Mouse (Mus musculus): ENCODE measurements around the gene Spc24. TPM values are rescaled to one million over a fixed set of nuclear protein-coding genes. Genes with fewer than 3 reads are reported as not detected.

Spc24 gene
- total RNA-seq, 2 experiments from 2014 or later: 3.2 to 3.6 TPM

DNA sequence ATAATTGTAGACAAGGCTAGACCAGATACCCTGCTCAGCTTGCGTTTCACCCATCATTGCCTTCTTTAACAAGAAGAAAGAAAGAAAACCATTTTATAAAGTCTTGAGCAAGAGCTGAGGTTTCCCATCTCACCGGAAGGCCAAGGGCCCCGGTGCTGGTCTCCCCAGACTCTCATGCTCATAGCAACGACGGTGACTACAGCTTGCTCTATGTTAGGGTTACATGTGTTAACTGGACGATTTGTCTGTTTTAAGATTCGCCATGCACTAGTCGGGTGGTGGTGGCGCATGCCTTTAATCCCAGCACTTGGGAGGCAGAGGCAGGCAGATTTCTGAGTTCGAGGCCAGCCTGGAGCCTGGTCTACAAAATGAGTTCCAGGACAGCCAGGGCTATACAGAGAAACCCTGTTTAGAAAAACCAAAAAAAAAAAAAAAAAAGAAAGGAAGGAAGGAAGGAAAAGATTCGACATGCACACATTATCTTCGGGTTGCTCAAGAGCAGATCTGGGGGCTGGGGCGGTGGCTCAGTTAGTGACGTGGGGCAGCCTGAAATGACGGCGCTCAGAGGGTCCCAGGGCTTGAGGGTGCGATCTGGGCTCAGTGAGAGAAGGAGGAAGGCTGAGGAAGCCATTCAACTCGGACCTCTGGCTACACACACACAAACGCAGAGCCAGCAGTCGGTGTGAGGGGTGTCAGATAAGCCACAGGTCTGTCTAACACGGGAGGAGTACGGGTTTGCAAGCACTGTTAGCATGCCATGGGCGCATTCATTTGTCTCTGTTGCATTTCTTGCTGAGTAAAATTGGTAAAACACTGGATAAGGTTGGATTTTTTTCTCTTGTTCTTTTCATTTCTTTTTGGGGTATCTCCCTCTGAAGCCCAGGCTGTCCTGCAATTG lies 34.6 kb downstream of the Spc24 start:
- intact Hi-C loops (cut with DNase I; ENCODE audit: low total_unique reads): no loop called here
- DNase-seq: no peak

DNA sequence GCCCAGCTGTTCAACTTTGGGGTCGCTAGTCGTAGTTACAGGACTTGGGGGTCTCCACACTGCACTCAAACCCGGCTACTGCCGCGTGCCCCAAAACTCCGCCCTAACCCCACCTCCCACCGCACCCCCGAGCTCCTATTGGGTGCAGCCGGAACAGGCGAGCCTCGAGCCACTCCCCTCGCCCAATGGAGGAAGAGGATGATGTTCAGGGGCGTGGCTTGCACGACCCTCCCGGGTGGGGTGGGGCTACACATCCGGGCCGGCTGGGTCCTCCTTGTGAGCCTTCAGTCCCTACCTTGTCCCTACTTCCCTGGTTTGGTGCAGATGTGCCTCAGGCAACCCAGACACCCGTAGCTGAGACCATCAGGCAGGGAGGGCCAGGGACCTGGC lies 36.0 kb downstream of the Spc24 start:
- DNase-seq: peak; percentile 94
- intact Hi-C loops (cut with DNase I; ENCODE audit: low total_unique reads): no loop called here

DNA sequence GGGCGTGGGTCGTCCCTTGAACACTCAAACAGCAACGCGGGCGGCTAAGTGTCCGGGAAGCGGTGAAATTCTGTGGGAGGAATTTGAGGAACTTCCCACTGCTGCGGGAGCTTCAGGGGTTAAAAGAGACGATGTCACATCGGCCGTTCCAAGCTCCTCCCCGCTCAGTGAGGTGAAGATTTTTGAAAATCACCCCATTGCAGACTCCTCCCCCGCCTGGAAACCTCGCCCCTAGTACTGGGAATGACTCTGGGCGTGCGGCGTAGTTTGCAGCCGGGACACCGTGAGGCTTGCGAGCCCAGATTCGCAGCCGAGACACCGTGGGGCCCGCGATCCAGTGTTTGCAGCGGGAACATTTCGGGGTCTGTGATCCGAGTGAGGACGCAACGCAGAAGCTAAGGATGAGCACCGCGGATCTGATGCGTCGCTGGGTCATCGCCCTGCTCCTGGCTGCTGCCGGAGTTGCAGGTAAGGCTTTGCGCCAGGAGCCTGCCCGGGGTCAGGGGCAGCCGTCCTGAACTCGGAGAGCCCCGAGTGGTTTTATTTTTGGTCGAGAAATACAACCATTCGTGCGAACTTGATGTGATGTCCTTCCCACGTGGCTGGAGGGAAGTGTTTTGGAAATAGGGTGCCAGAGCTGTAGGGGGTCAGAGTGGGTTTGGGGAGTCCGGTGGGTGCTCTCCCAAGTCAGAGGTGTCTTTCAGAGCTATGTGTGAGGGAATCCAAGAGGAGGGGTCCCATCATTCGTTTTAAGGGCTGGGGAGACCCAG lies 36.5 kb downstream of the Spc24 start, which contains the start of gene Ldlr:
Ldlr (plus strand) TSS at position 107 of the 770 bp plus-strand sequence.
- peak; percentile 89 for DNase-seq
- intact Hi-C loops (cut with DNase I; ENCODE audit: low total_unique reads): no loop called here

DNA sequence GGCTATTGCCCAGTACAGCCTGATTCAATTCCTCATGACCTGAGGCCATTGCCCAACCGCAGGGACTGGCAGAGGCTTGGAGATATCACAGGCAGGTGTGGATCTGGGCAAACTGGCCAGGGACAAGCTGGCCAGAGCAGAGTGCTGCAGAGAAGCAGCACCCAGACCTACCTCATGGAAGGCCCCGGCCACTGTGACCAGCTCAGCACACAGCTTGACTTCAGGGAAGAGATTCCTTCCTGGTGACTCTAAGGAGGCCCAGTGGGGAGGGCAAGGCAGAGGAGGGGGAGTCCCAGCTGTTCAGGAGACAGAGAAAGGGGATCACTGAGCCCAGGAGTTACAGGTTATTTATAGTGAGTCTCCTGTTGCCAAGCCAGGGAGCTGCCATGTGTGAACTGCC lies 39.1 kb downstream of the Spc24 start:
- DNase-seq: no peak

DNA sequence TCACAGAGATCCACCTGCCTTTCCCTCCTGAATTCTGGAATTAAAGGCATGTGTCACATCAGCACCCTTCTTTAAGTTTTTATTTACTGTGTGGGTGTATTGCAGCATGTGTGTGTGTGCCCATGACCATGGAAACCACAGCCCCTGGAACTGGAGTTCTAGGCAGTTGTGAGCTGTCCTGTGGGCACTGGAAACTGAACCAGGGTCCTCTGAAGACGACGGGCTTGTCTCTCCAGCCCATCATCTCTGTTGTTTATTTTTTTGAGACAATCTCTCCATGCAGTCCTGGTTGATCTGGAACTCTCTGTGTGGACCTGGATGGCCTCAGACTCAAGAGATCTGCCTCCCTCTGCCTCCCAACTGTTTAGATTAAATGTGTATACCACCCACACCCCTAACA lies 43.1 kb downstream of the Spc24 start:
- intact Hi-C loops (cut with DNase I; ENCODE audit: low total_unique reads): no loop called here
- DNase-seq: no peak

More for the DNA sequence above, 39.1 kb downstream of the Spc24 start:
- intact Hi-C loops (cut with DNase I; ENCODE audit: low total_unique reads): no loop called here

DNA sequence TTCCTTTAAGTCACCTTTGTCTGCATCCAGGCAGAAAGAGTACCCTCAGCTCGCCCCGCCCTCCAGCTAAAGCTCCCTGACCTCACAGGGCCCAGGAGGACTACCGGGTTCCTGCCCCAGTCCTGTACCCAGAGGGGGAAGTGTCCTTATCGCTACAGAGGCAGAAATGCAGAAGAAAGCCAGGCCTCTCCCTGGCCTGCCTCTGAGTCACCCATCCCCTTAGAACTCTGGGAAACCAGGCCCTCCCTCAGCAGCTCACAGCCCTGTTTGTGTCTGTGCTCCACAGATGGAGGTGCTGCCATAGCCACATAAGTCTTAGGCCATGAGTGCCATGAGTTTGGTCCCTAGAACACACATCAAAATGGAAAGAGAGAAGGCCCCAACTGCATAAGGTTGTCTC lies 44.8 kb downstream of the Spc24 start:
- no peak for DNase-seq
- intact Hi-C loops (cut with DNase I; ENCODE audit: low total_unique reads): no loop called here

DNA sequence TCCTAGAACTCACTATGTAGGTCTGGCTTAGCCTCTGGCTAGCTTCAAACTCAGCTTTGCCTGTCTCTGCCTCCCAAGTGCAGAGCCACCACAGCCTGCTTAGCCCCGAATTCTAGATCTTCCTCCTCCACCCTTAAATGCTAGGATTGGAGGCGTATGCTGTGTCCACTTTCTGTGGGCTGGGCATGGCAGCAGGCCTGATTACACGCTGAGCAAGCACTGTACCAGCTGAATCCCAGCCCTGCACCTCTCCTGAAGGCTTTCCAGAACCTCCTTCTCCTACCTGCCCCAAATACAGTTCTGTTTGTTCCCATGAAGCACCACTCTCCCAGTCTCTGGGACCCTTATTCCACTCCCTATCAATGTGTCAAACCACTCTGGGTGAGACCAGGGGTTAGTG lies 50.8 kb downstream of the Spc24 start:
- DNase-seq: no peak
- intact Hi-C loops (cut with DNase I; ENCODE audit: low total_unique reads): no loop called here

DNA sequence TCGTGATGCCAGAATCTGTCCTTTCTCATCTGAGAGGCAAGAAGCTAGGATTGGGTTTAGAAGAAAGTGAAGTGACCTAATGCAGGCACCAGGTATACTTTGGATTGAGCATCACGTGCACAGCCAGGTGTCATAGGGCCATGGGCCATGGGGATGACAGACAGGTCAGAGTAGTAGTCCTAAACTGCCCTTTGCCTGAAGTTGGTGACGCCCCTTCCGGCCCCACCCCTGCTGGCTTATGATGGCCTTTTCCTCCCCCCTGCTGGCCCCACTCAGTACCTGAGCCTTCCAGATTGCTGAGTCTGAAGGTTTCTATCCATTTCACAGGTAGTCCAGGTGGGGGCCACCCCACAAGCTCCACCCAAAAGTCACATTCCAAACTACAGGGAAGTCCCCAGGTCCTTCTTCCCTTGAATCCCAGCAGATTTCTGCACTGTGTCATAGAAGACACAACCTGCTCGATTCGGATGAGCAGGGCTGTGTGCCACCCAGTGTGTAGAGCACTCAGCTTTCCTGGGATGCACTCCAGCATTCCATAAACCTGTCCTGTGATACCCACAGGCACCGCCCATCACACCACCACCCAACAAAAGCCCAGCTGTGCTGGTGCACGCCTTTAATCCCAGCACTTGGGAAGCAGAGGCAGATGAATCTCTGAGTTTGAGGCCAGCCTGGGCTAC lies 53.4 kb downstream of the Spc24 start:
- intact Hi-C loops (cut with DNase I; ENCODE audit: low total_unique reads): no loop called here
- no peak for DNase-seq

DNA sequence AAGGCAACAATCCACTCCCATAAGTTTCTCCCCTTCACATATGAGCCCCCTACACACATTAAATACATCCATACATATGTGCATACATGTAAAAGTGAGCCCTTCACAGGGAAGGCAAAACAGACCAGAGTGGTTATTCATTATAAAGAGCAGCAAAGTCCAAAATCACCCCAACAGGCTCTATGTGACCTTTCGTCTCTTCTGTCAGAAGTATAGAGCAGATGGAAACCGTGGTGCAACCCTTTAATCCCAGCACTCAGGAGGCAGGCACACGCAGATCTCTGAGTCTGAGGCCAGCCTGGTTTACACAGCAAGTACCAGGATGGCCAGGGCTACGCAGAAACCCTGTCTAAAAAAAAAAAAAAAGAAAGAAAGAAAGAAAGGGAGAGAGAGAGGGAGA lies 54.0 kb downstream of the Spc24 start:
- DNase-seq: no peak
- intact Hi-C loops (cut with DNase I; ENCODE audit: low total_unique reads): no loop called here

Small RNA genes within 50 kb of the gene (microRNA-seq; reads per million reads assigned to microRNA genes)
- gene Mir7083: 3.5 to 6.4 reads per million in 2 experiments

Other genes with a start within 250 kb of the Spc24 start
- gene AB124611, start 234.1 kb downstream of the Spc24 start, total RNA-seq (2021): 1 to 10 TPM; 1.0 to 1.5 TPM
- 10 to 100 TPM; 62.8 to 68.0 TPM for gene Carm1, start 213.4 kb downstream of the Spc24 start, total RNA-seq (2021)
- gene Timm29, start 167.6 kb downstream of the Spc24 start, total RNA-seq (2021): 10 to 100 TPM; 41.4 to 44.5 TPM
- gene Yipf2, start 167.5 kb downstream of the Spc24 start, total RNA-seq (2021): 1 to 10 TPM; 4.6 to 5.8 TPM
- 10 to 100 TPM; 42.5 to 49.8 TPM for gene Smarca4, start 144.1 kb downstream of the Spc24 start, total RNA-seq (2021)
- gene Ldlr, start 36.8 kb downstream of the Spc24 start, total RNA-seq (2021): 1 to 10 TPM; 4.5 to 9.5 TPM
- gene Kank2, start 38.4 kb upstream of the Spc24 start, total RNA-seq (2021): 10 to 100 TPM; 17.9 to 21.2 TPM
- not detected for gene Angptl8, start 75.2 kb upstream of the Spc24 start, total RNA-seq (2021)
- 10 to 100 TPM; 18.8 to 24.7 TPM for gene Dock6, start 92.3 kb upstream of the Spc24 start, total RNA-seq (2021)
- 1 to 10 TPM; 4.1 to 6.6 TPM for gene Rab3d, start 157.9 kb upstream of the Spc24 start, total RNA-seq (2021)
- gene Ccdc159, start 167.2 kb upstream of the Spc24 start, total RNA-seq (2021): under 1 TPM; 0.33 TPM
- gene Tmem205, start 167.3 kb upstream of the Spc24 start, total RNA-seq (2021): 10 to 100 TPM; 13.7 to 14.2 TPM
- gene Plppr2, start 176.7 kb upstream of the Spc24 start, total RNA-seq (2021): 1 to 10 TPM; 1.4 TPM
- gene Swsap1, start 195.5 kb upstream of the Spc24 start, total RNA-seq (2021): 1 to 10 TPM; 2.7 to 3.6 TPM
- 1 to 10 TPM; 1.3 to 2.2 TPM for gene Epor, start 203.2 kb upstream of the Spc24 start, total RNA-seq (2021)
- gene Rgl3, start 229.1 kb upstream of the Spc24 start, total RNA-seq (2021): under 1 TPM; 0.18 to 0.21 TPM
- not detected for gene Ccdc151, start 242.3 kb upstream of the Spc24 start, total RNA-seq (2021)
- 10 to 100 TPM; 28.6 to 29.8 TPM for gene Prkcsh, start 242.5 kb upstream of the Spc24 start, total RNA-seq (2021)